Mouse (Mus musculus): ENCODE results near the gene Ppfia1. TPM values are rescaled to one million over a fixed set of nuclear protein-coding genes. Genes with fewer than 3 reads are reported as not detected.

Ppfia1 gene
- polyA plus RNA-seq, 1 experiment from 2014 or later: 14.1 TPM

- no peak overlapping the region for H3K4me2 ChIP-seq
- no peak overlapping the region for H3K4me3 ChIP-seq (replicated peaks)
- H3K9ac ChIP-seq: no peak overlapping the region
- WGBS (ENCODE audit: insufficient replicate concordance): 88% methylated on average over 3 of the region's 3 CpGs
- H3K27me3 ChIP-seq: no peaks in the 10 kb centered on the region
- no peak overlapping the region for H3K27ac ChIP-seq
- no peak for DNase-seq
- peaks cover 35% of the 10 kb centered on the region for H3K4me1 ChIP-seq (replicated peaks)
- H3K9me3 ChIP-seq (replicated peaks): no peaks in the 10 kb centered on the region
- H3K36me3 ChIP-seq: peaks cover 42% of the 10 kb centered on the region
- no peak for ATAC-seq (ENCODE audit: low read depth)
These were observed 8.3 kb downstream of the Ppfia1 start for GRCm38 (mm10) chr7:144545231-144545630.

- Histone ChIP-seq H3K27ac (peak overlapping the region; percentile 86; the same call in 1 of the 2 replicates), H3K36me3 (peaks cover 12% of the 10 kb centered on the region), H3K4me3 (replicated peaks) (no peak overlapping the region), H3K4me1 (replicated peaks) (peaks cover 52% of the 10 kb centered on the region), H3K4me2 (no peak overlapping the region), H3K9ac (peak overlapping the region; percentile 29; the same call in 1 of the 2 replicates), H3K9me3 (replicated peaks) (no peaks in the 10 kb centered on the region), H3K27me3 (no peaks in the 10 kb centered on the region)
- WGBS (ENCODE audit: insufficient replicate concordance): 56% methylated on average over 5 of the region's 5 CpGs
- ATAC-seq (ENCODE audit: low read depth) (no peak), DNase-seq (no peak)
These were observed 12.2 kb downstream of the Ppfia1 start for GRCm38 (mm10) chr7:144541351-144541750.

GRCm38 (mm10) chr7:144539146-144539545 is 14.4 kb downstream of the Ppfia1 start:
- ATAC-seq (ENCODE audit: low read depth): peak; percentile 96
- no peak overlapping the region for H3K4me3 ChIP-seq (replicated peaks)
- peak overlapping the region; percentile 86 for H3K27ac ChIP-seq
- no peaks in the 10 kb centered on the region for H3K36me3 ChIP-seq
- H3K9ac ChIP-seq: peak overlapping the region; percentile 46; the same call in 1 of the 2 replicates
- H3K9me3 ChIP-seq (replicated peaks): no peaks in the 10 kb centered on the region
- peak; percentile 53 for DNase-seq
- WGBS (ENCODE audit: insufficient replicate concordance): 26% methylated on average over 2 of the region's 2 CpGs
- peak overlapping the region; percentile 28; the same call in 1 of the 2 replicates for H3K4me2 ChIP-seq
- no peaks in the 10 kb centered on the region for H3K27me3 ChIP-seq
- H3K4me1 ChIP-seq (replicated peaks): peaks cover 60% of the 10 kb centered on the region

GRCm38 (mm10) chr7:144538030-144538644 is 15.4 kb downstream of the Ppfia1 start:
- DNase-seq: no peak
- Histone ChIP-seq H3K4me1 (replicated peaks) (peaks cover 65% of the 10 kb centered on the region), H3K27me3 (no peaks in the 10 kb centered on the region), H3K9ac (no peak overlapping the region), H3K9me3 (replicated peaks) (no peaks in the 10 kb centered on the region), H3K4me2 (no peak overlapping the region), H3K36me3 (no peaks in the 10 kb centered on the region), H3K4me3 (replicated peaks) (no peak overlapping the region), H3K27ac (peak overlapping the region; percentile 86; the same call in 1 of the 2 replicates)
- no peak for ATAC-seq (ENCODE audit: low read depth)
- WGBS (ENCODE audit: insufficient replicate concordance): 87% methylated on average over 4 of the region's 4 CpGs

- no peak for ATAC-seq (ENCODE audit: low read depth)
- no peak overlapping the region for H3K27ac ChIP-seq
- H3K9ac ChIP-seq: no peak overlapping the region
- H3K36me3 ChIP-seq: no peaks in the 10 kb centered on the region
- no peaks in the 10 kb centered on the region for H3K27me3 ChIP-seq
- H3K4me3 ChIP-seq (replicated peaks): no peak overlapping the region
- no peak overlapping the region for H3K4me2 ChIP-seq
- 52% methylated on average over 3 of the region's 3 CpGs for WGBS (ENCODE audit: insufficient replicate concordance)
- peaks cover 78% of the 10 kb centered on the region for H3K4me1 ChIP-seq (replicated peaks)
- no peaks in the 10 kb centered on the region for H3K9me3 ChIP-seq (replicated peaks)
- DNase-seq: no peak
These were observed 17.2 kb downstream of the Ppfia1 start for GRCm38 (mm10) chr7:144536367-144536766.

- no peak for ATAC-seq (ENCODE audit: low read depth)
- H3K36me3 ChIP-seq: no peaks in the 10 kb centered on the region
- no peak for DNase-seq
- H3K9ac ChIP-seq: no peak overlapping the region
- peaks cover 73% of the 10 kb centered on the region for H3K4me1 ChIP-seq (replicated peaks)
- H3K4me2 ChIP-seq: no peak overlapping the region
- H3K4me3 ChIP-seq (replicated peaks): no peak overlapping the region
- 49% methylated on average over 3 of the region's 3 CpGs for WGBS (ENCODE audit: insufficient replicate concordance)
- no peaks in the 10 kb centered on the region for H3K9me3 ChIP-seq (replicated peaks)
- no peak overlapping the region for H3K27ac ChIP-seq
- no peaks in the 10 kb centered on the region for H3K27me3 ChIP-seq
These were observed 18.8 kb downstream of the Ppfia1 start for GRCm38 (mm10) chr7:144534773-144535172.

- Histone ChIP-seq H3K9me3 (replicated peaks) (no peaks in the 10 kb centered on the region), H3K27ac (no peak overlapping the region), H3K4me3 (replicated peaks) (no peak overlapping the region), H3K9ac (no peak overlapping the region), H3K4me1 (replicated peaks) (peaks cover 65% of the 10 kb centered on the region), H3K36me3 (no peaks in the 10 kb centered on the region), H3K4me2 (no peak overlapping the region), H3K27me3 (no peaks in the 10 kb centered on the region)
- no peak for ATAC-seq (ENCODE audit: low read depth)
- WGBS (ENCODE audit: insufficient replicate concordance): 43% methylated on average over 7 of the region's 7 CpGs
- no peak for DNase-seq
These were observed 21.7 kb downstream of the Ppfia1 start for GRCm38 (mm10) chr7:144531585-144532378.

- WGBS (ENCODE audit: insufficient replicate concordance): 71% methylated on average over 3 of the region's 3 CpGs
- peaks cover 71% of the 10 kb centered on the region for H3K4me1 ChIP-seq (replicated peaks)
- DNase-seq (no peak), ATAC-seq (ENCODE audit: low read depth) (peak; percentile 35; the same call in 1 of the 2 replicates)
- no peak overlapping the region for H3K27ac ChIP-seq
- no peaks in the 10 kb centered on the region for H3K36me3 ChIP-seq
- H3K9me3 ChIP-seq (replicated peaks): no peaks in the 10 kb centered on the region
- no peak overlapping the region for H3K4me3 ChIP-seq (replicated peaks)
- no peak overlapping the region for H3K4me2 ChIP-seq
- H3K27me3 ChIP-seq: no peaks in the 10 kb centered on the region
- H3K9ac ChIP-seq: no peak overlapping the region
These were observed 23.7 kb downstream of the Ppfia1 start for GRCm38 (mm10) chr7:144529851-144530250.

- Histone ChIP-seq H3K4me2 (no peak overlapping the region), H3K9ac (no peak overlapping the region), H3K4me1 (replicated peaks) (peaks cover 81% of the 10 kb centered on the region), H3K27ac (no peak overlapping the region; the same call in 1 of the 2 replicates), H3K36me3 (no peaks in the 10 kb centered on the region), H3K4me3 (replicated peaks) (no peak overlapping the region), H3K9me3 (replicated peaks) (no peaks in the 10 kb centered on the region), H3K27me3 (no peaks in the 10 kb centered on the region)
- WGBS (ENCODE audit: insufficient replicate concordance): 48% methylated on average over 1 of the region's 1 CpGs
- ATAC-seq (ENCODE audit: low read depth) (no peak), DNase-seq (no peak)
These were observed 25.8 kb downstream of the Ppfia1 start for GRCm38 (mm10) chr7:144527723-144528221.

- no peak overlapping the region for H3K9ac ChIP-seq
- H3K9me3 ChIP-seq (replicated peaks): no peaks in the 10 kb centered on the region
- no peak overlapping the region for H3K4me3 ChIP-seq (replicated peaks)
- no peaks in the 10 kb centered on the region for H3K36me3 ChIP-seq
- H3K27me3 ChIP-seq: no peaks in the 10 kb centered on the region
- DNase-seq: no peak
- peaks cover 81% of the 10 kb centered on the region for H3K4me1 ChIP-seq (replicated peaks)
- H3K27ac ChIP-seq: peak overlapping the region; percentile 44; the same call in 1 of the 2 replicates
- WGBS (ENCODE audit: insufficient replicate concordance): 48% methylated on average over 2 of the region's 2 CpGs
- no peak overlapping the region for H3K4me2 ChIP-seq
- no peak for ATAC-seq (ENCODE audit: low read depth)
These were observed 26.9 kb downstream of the Ppfia1 start for GRCm38 (mm10) chr7:144526649-144527048.

- peak; percentile 52 for ATAC-seq (ENCODE audit: low read depth)
- 31% methylated on average over 6 of the region's 6 CpGs for whole genome bisulfite sequencing (ENCODE audit: insufficient replicate concordance)
- Histone ChIP-seq H3K9me3 (replicated peaks) (no peaks in the 10 kb centered on the region), H3K9ac (peak overlapping the region; percentile 54), H3K4me2 (peak overlapping the region; percentile 13), H3K4me1 (replicated peaks) (peaks cover 73% of the 10 kb centered on the region), H3K4me3 (replicated peaks) (no peak overlapping the region), H3K27me3 (no peaks in the 10 kb centered on the region), H3K27ac (peak overlapping the region; percentile 95), H3K36me3 (peaks cover 16% of the 10 kb centered on the region)
- no peak for DNase-seq
These were observed 28.9 kb downstream of the Ppfia1 start for GRCm38 (mm10) chr7:144524427-144525191.

Data from liver, embryonic 13.5 days (tissue).